Mouse (Mus musculus) testis, adult 2 months (tissue): ENCODE results near the gene Entpd8.

Source experiments
- CTCF ChIP-seq: fragments of 200-500 bp; IDR thresholded peaks from 2 replicates; pipeline ENCODE4 v1.5.1; 2012; ENCODE audit warnings: low read depth, mild to moderate bottlenecking, inconsistent platforms, low read length, moderate library complexity; ENCODE audit not compliant: control insufficient read depth, insufficient read depth, insufficient replicate concordance
- POLR2A ChIP-seq: fragments of 200-500 bp; IDR thresholded peaks from 2 replicates; pipeline ENCODE4 v1.6.1; 2012; ENCODE audit warnings: low read depth, mild to moderate bottlenecking, inconsistent platforms, low read length, moderate library complexity; ENCODE audit not compliant: control insufficient read depth

- TF ChIP-seq CTCF (peak; percentile 43; the same call in 1 of the 2 replicates), POLR2A (no peak)
Measured at GRCm38 (mm10) chr2:25098956-25099355, 18.9 kb downstream of the Entpd8 start.
